Mouse (Mus musculus): ENCODE results near the gene Atp6ap1l.

Gene Atp6ap1l

DNA sequence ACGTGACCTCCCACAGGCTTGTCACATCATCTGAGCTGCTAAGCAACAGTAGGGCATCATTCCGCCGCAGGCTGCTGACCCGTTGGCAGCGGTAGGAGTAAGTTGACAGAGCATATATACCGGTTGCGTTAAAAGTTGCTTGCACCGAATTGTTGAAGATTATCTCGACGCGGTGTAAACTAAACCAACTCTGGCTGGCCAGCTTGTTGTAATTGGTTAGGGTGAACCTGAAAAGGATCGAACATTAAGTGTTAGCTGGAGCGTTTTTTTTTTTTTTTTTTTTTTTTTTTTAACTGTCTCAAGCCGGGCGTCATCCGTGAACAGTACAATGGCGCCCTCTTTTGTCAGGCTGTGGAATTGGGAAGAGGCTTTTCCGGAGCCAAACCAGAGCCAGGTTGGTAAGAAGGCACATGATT, 18.6 kb downstream of the Atp6ap1l start:
- peak; percentile 69 for DNase-seq (ENCODE audit: low read depth, low spot score)

DNA sequence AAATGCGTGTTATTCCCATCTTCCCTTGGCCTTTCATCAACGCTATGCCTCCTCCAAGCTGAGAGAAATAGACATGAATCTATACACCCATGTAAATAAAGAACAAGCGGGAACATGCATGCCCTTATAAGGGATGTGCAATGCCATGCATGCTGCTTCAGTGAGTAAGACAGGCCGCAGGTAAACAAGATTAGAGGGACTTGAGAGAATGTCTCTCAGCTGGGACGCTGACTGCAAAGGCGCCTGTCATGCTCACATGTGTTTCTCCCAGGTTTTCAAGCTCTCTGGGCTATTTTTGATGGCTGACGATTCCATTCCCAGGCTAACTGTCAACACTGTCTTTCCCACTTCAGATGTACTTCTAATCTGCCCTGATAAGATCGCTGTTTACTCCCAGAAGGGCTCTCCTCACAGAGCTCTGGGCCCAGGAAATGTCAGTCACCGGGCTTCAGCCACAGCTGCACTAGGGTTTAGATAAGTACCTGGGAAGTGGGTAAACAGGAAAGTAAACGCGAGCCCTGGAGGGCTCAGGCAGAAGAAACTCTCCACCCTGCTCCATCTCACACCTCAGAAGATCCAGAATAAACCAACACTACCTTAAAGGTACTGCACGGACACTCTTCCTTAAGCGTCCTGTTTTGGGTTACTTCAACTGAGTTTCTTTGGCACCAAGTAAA, 19.2 kb downstream of the Atp6ap1l start:
- no peak for DNase-seq (ENCODE audit: low read depth, low spot score)

- DNase-seq (ENCODE audit: low read depth, low spot score) = no peak
Observed at GRCm38 (mm10) chr13:90881727-90882429, 23.3 kb downstream of the Atp6ap1l start.

GRCm38 (mm10) chr13:90871579-90871978, 33.6 kb downstream of the Atp6ap1l start:
- DNase-seq (ENCODE audit: low read depth, low spot score) = peak; percentile 12

- peak; percentile 95 for DNase-seq (ENCODE audit: low read depth, low spot score)
Observed at GRCm38 (mm10) chr13:90869157-90869556, 36.0 kb downstream of the Atp6ap1l start.

- DNase-seq (ENCODE audit: low read depth, low spot score) = no peak
Observed at GRCm38 (mm10) chr13:90862138-90862537, 43.0 kb downstream of the Atp6ap1l start.

DNA sequence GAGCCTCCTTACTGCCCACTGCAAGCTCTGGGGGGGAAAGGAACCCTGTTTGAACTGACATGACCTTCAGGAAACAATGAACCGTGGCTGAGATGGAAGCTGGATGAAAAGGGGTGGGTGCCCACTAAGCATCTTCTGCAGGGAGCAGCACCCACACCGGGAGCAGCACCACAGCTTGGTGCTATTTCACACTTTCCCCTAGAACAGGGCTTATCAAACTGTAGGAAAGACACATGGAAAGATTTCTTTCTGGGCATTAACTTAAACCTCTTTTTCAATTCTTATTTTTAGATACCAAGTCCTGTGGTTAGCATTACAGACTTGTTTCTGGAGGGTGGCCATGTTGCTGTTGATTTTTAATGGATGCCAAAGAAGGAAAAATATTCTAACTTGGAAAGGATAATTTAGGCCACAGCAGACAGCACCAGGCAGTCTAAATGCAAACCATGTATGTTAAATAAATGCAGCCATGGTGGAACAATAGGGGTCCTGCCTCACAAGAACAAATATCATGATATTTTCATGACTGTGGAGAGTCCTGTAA, 44.2 kb downstream of the Atp6ap1l start:
- no peak for DNase-seq (ENCODE audit: low read depth, low spot score)

DNA sequence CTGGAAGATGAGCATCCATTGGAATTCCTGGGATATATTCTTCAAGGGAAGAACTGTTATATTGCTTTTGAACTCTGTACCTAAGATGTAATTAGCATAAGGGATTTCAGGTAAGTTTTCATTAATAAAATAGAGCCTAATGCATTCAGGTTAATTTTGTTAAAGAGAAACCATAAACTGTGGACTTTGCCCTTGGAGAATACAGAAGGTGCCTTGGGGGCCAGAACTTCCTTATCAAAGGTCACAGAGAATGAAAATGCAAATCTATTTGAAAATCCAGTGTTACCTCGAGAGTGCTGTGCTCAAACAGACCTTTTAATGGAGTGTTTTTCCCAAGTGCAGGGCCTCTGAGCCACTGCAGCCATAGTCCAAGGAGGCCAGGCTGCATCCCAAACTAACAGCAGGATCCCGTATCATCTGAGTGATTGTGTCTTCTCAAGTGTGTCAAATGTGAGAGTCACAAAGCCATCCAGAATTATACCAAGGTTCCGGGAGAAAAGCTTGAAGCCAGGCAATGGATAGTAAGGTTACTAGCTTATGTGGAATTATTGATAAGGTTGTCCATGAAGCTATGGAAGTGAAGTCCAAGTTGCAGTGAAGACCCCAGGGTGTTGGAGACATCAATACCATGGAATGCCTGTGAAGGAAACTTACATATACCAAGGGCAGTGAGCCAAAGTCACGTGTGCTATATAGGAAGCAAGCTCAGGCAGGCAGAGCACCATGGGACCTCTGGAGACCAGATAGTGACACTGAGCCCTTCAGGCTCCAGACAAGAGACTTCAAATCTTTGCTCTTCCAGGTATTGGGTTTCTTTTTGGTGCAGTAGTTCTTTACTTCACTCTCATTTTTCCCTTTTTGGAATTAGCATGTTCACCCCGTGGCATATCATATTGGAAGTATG, 52.2 kb downstream of the Atp6ap1l start:
- DNase-seq (ENCODE audit: low read depth, low spot score) = no peak

DNA sequence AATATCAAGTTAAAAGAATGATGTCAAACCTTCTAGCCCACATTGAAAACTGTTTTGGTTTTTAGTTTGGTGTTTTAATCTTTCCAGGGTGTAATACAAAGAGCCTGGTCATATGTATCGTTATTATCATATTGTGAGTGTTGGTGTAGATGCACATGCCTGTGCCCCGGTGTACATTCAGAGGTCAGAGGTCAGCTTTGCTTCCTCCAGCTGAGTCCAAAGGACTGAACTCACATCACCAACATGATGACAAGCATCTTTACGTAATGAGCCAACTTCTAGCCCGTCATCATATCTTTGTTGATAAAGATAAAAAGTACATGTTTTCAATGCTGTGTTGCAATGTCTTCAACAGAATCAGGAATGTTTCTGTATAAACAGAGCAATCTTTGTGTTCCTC, 53.4 kb downstream of the Atp6ap1l start:
- DNase-seq (ENCODE audit: low read depth, low spot score) = no peak

GRCm38 (mm10) chr13:90844191-90844590, 61.0 kb downstream of the Atp6ap1l start:
- DNase-seq (ENCODE audit: low read depth, low spot score) = no peak

DNA sequence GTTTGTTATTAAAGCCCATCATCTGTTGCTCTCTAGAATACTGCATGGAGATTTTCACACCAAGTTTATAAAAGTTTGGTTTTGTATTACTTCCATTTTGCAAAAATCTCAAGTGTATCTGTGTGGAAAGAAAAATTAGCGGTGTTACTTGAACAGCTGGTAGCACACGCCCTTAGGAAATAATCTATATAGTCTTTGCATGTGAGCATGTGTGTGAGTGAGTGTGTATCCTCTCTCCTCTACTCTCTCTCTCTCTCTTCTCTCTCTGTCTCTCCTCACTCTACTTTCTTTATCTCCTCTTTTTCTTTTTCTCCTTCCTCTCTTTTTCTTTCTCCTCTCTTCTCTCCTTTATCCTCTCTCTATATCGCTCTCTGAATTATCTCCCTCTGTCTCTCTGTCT, 61.7 kb downstream of the Atp6ap1l start:
- DNase-seq (ENCODE audit: low read depth, low spot score) = no peak

GRCm38 (mm10) chr13:90841213-90841553, 64.0 kb downstream of the Atp6ap1l start:
- no peak for DNase-seq (ENCODE audit: low read depth, low spot score)

- peak; percentile 71 for DNase-seq (ENCODE audit: low read depth, low spot score)
Observed at GRCm38 (mm10) chr13:90840530-90841212, 64.5 kb downstream of the Atp6ap1l start.

- no peak for DNase-seq (ENCODE audit: low read depth, low spot score)
Observed at GRCm38 (mm10) chr13:90833641-90834207, 71.4 kb downstream of the Atp6ap1l start.
